Mouse (Mus musculus): ENCODE measurements around the gene Spaca6. TPM values are rescaled to one million over a fixed set of nuclear protein-coding genes. Genes with fewer than 3 reads are reported as not detected.

Spaca6 gene
- polyA plus RNA-seq, 1 experiment from 2014 or later = 18.7 TPM

GRCm38 (mm10) chr17:17829052-17829785 is 2.3 kb downstream of the Spaca6 start:
- WGBS = 3% methylated on average over 6 of the region's 6 CpGs
- no peaks in the 10 kb centered on the region for H3K9me3 ChIP-seq (ENCODE audit: control insufficient read depth, low read length)
- no peak for DNase-seq (ENCODE audit: low spot score)
- H3K4me2 ChIP-seq (replicated peaks) = peak overlapping the region; percentile 73
- H3K4me1 ChIP-seq (replicated peaks; ENCODE audit: control insufficient read depth, insufficient read depth, low read length) = peaks cover 40% of the 10 kb centered on the region
- H3K9ac ChIP-seq = peak overlapping the region; percentile 98
- H3K36me3 ChIP-seq (replicated peaks; ENCODE audit: control insufficient read depth, insufficient read depth) = peaks cover 22% of the 10 kb centered on the region; the same call in 1 of the 2 replicates
- peak overlapping the region; percentile 83 for H3K4me3 ChIP-seq (replicated peaks; ENCODE audit: low read length)
- no peaks in the 10 kb centered on the region for H3K27me3 ChIP-seq (ENCODE audit: control insufficient read depth, insufficient read depth, low read length)
- ATAC-seq (ENCODE audit: low FRiP score) = no peak
- peak overlapping the region; percentile 100 for H3K27ac ChIP-seq

DNA sequence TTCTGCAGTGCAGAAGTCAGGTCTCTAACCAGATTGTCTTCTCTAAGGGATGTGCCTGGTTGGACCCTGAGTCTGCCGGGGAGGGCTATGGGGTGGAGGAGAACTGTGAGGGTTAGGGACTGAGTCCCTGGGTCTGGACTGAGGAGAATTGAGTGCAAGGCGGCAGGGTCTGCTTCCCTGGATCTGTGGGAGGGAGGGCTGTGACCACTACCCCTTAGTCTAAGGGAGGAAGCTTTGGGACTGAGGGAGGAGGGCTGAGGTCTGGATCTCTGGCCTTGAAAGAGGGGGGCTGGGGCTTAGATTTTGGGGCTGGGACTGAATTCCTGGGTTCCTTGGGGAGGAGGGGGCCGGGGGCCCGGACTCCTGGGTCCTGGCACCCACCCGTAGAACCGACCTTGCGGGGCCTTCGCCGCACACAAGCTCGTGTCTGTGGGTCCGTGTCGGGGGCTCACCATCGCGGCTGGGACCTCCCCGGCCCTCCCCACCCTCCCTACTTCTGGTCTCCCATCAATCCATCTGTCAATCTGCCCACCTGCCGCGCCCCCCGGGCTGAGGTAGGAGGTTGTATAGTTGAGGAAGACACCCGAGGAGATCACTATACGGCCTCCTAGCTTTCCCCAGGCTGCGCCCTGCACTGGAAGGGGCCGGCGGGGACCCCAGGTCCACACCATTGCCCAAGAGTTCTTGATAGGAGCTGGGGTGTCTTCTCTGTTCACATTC is 3.0 kb downstream of the Spaca6 start:
- Histone ChIP-seq H3K9ac (peak overlapping the region; percentile 98), H3K4me2 (replicated peaks) (peak overlapping the region; percentile 73), H3K9me3 (ENCODE audit: control insufficient read depth, low read length) (no peaks in the 10 kb centered on the region), H3K27me3 (ENCODE audit: control insufficient read depth, insufficient read depth, low read length) (no peaks in the 10 kb centered on the region), H3K4me3 (replicated peaks; ENCODE audit: low read length) (peak overlapping the region; percentile 83), H3K27ac (peak overlapping the region; percentile 100), H3K36me3 (replicated peaks; ENCODE audit: control insufficient read depth, insufficient read depth) (peaks cover 22% of the 10 kb centered on the region; the same call in 1 of the 2 replicates), H3K4me1 (replicated peaks; ENCODE audit: control insufficient read depth, insufficient read depth, low read length) (peaks cover 47% of the 10 kb centered on the region)
- 56% methylated on average over 17 of the region's 23 CpGs for WGBS
- no peak for ATAC-seq (ENCODE audit: low FRiP score)
- no peak for DNase-seq (ENCODE audit: low spot score)

DNA sequence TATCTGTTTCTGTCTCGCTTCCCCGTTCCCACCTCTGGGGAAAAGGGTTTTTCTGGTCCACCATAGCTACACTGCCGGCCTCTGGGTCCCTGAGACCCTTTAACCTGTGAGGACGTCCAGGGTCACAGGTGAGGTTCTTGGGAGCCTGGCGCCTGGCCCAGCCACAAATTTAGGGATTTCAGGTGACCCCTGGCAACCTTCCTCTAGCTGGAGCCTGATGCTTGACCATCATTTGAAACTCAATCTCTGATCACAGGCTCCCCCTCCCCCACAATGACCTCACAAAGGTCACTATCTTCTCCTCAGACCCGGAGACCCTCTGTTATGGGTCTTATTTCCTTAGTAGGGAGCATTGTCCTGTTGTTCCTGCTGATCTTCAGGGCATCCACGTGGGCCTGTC is 3.8 kb downstream of the Spaca6 start:
- WGBS = 75% methylated on average over 7 of the region's 7 CpGs
- peaks cover 22% of the 10 kb centered on the region; the same call in 1 of the 2 replicates for H3K36me3 ChIP-seq (replicated peaks; ENCODE audit: control insufficient read depth, insufficient read depth)
- no peaks in the 10 kb centered on the region for H3K27me3 ChIP-seq (ENCODE audit: control insufficient read depth, insufficient read depth, low read length)
- ATAC-seq (ENCODE audit: low FRiP score) (no peak), DNase-seq (ENCODE audit: low spot score) (no peak)
- no peak overlapping the region for H3K27ac ChIP-seq
- H3K9ac ChIP-seq = peak overlapping the region; percentile 98
- peak overlapping the region; percentile 83 for H3K4me3 ChIP-seq (replicated peaks; ENCODE audit: low read length)
- H3K4me2 ChIP-seq (replicated peaks) = peak overlapping the region; percentile 73
- H3K4me1 ChIP-seq (replicated peaks; ENCODE audit: control insufficient read depth, insufficient read depth, low read length) = peaks cover 51% of the 10 kb centered on the region
- no peaks in the 10 kb centered on the region for H3K9me3 ChIP-seq (ENCODE audit: control insufficient read depth, low read length)

GRCm38 (mm10) chr17:17834896-17835295 is 7.9 kb downstream of the Spaca6 start:
- 13% methylated on average over 1 of the region's 1 CpGs for WGBS
- Histone ChIP-seq H3K27me3 (ENCODE audit: control insufficient read depth, insufficient read depth, low read length) (no peaks in the 10 kb centered on the region), H3K4me2 (replicated peaks) (no peak overlapping the region), H3K36me3 (replicated peaks; ENCODE audit: control insufficient read depth, insufficient read depth) (peaks cover 34% of the 10 kb centered on the region; the same call in 1 of the 2 replicates), H3K4me3 (replicated peaks; ENCODE audit: low read length) (no peak overlapping the region), H3K27ac (no peak overlapping the region), H3K9me3 (ENCODE audit: control insufficient read depth, low read length) (no peaks in the 10 kb centered on the region), H3K9ac (no peak overlapping the region), H3K4me1 (replicated peaks; ENCODE audit: control insufficient read depth, insufficient read depth, low read length) (peaks cover 75% of the 10 kb centered on the region)
- DNase-seq (ENCODE audit: low spot score) (no peak), ATAC-seq (ENCODE audit: low FRiP score) (no peak)

GRCm38 (mm10) chr17:17836101-17836500 is 9.1 kb downstream of the Spaca6 start:
- Histone ChIP-seq H3K36me3 (replicated peaks; ENCODE audit: control insufficient read depth, insufficient read depth) (peaks cover 42% of the 10 kb centered on the region), H3K27me3 (ENCODE audit: control insufficient read depth, insufficient read depth, low read length) (no peaks in the 10 kb centered on the region), H3K9ac (no peak overlapping the region), H3K4me2 (replicated peaks) (no peak overlapping the region), H3K4me3 (replicated peaks; ENCODE audit: low read length) (no peak overlapping the region), H3K27ac (no peak overlapping the region), H3K9me3 (ENCODE audit: control insufficient read depth, low read length) (no peaks in the 10 kb centered on the region), H3K4me1 (replicated peaks; ENCODE audit: control insufficient read depth, insufficient read depth, low read length) (peaks cover 63% of the 10 kb centered on the region)
- WGBS = 80% methylated on average over 5 of the region's 5 CpGs
- DNase-seq (ENCODE audit: low spot score) = no peak
- no peak for ATAC-seq (ENCODE audit: low FRiP score)

DNA sequence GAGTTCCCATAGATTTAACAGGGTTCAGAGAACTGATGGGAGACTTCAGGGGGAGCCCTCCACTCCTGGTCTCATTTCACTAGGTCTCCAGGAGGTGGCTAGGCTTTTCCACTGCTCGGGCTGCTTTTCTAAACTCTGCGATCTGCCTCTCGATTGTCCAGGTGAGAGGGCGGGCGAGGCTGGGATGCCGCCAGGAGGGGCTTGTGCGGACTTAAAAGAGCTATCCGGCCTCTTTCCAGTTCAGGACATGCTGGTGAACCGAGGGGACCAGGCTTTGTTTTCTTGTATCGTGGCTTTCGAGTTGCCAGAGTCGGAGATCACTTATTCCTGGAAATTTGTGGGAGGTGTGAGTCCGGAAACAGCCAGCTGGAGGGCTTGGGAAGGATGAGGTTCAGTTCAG is 10.5 kb downstream of the Spaca6 start:
- H3K27me3 ChIP-seq (ENCODE audit: control insufficient read depth, insufficient read depth, low read length) = no peaks in the 10 kb centered on the region

GRCm38 (mm10) chr17:17837919-17838701 is 11.2 kb downstream of the Spaca6 start:
- H3K4me2 ChIP-seq (replicated peaks) = peak overlapping the region; percentile 72
- H3K36me3 ChIP-seq (replicated peaks; ENCODE audit: control insufficient read depth, insufficient read depth) = peaks cover 40% of the 10 kb centered on the region
- peak overlapping the region; percentile 37 for H3K4me3 ChIP-seq (replicated peaks; ENCODE audit: low read length)
- H3K27me3 ChIP-seq (ENCODE audit: control insufficient read depth, insufficient read depth, low read length) = no peaks in the 10 kb centered on the region
- DNase-seq (ENCODE audit: low spot score) (peak; percentile 91), ATAC-seq (ENCODE audit: low FRiP score) (peak; percentile 97)
- under 1% methylated on average over 43 of the region's 43 CpGs for whole genome bisulfite sequencing
- peaks cover 45% of the 10 kb centered on the region for H3K4me1 ChIP-seq (replicated peaks; ENCODE audit: control insufficient read depth, insufficient read depth, low read length)
- H3K9ac ChIP-seq = peak overlapping the region; percentile 63
- no peaks in the 10 kb centered on the region for H3K9me3 ChIP-seq (ENCODE audit: control insufficient read depth, low read length)
- peak overlapping the region; percentile 84 for H3K27ac ChIP-seq

More for the DNA sequence above, 10.5 kb downstream of the Spaca6 start:
- H3K4me3 ChIP-seq (replicated peaks; ENCODE audit: low read length) = peak overlapping the region; percentile 37
- peaks cover 39% of the 10 kb centered on the region for H3K36me3 ChIP-seq (replicated peaks; ENCODE audit: control insufficient read depth, insufficient read depth)
- ATAC-seq (ENCODE audit: low FRiP score) = no peak; the same call in 1 of the 2 replicates
- peak overlapping the region; percentile 84 for H3K27ac ChIP-seq
- peak overlapping the region; percentile 63 for H3K9ac ChIP-seq
- 7% methylated on average over 13 of the region's 13 CpGs for WGBS
- no peaks in the 10 kb centered on the region for H3K9me3 ChIP-seq (ENCODE audit: control insufficient read depth, low read length)
- peaks cover 52% of the 10 kb centered on the region for H3K4me1 ChIP-seq (replicated peaks; ENCODE audit: control insufficient read depth, insufficient read depth, low read length)
- peak; percentile 38 for DNase-seq (ENCODE audit: low spot score)
- H3K4me2 ChIP-seq (replicated peaks) = peak overlapping the region; percentile 72

DNA sequence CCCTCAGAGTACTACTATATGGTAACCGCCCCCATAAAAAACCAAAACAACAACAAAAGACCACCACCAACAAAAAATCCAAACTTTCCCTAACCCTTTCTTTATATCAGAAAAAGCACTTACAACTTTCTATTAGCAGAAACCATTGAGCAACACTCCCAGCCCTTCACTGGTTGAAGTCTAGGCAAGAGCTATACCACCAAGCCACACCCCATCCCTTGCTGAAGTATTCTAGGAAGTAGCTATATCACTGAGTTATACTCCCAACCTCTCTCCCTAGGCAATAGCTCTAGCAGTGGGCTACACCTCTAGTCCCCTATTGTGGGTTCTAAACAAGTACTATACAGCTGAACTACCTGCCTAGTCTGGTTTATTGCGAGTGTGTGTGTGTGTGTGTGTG is 12.3 kb downstream of the Spaca6 start:
- Histone ChIP-seq H3K36me3 (replicated peaks; ENCODE audit: control insufficient read depth, insufficient read depth) (peaks cover 32% of the 10 kb centered on the region), H3K27ac (no peak overlapping the region), H3K4me1 (replicated peaks; ENCODE audit: control insufficient read depth, insufficient read depth, low read length) (peaks cover 36% of the 10 kb centered on the region), H3K9ac (peak overlapping the region; percentile 63; the same call in 1 of the 2 replicates), H3K4me2 (replicated peaks) (peak overlapping the region; percentile 72; the same call in 1 of the 2 replicates), H3K4me3 (replicated peaks; ENCODE audit: low read length) (no peak overlapping the region), H3K9me3 (ENCODE audit: control insufficient read depth, low read length) (no peaks in the 10 kb centered on the region), H3K27me3 (ENCODE audit: control insufficient read depth, insufficient read depth, low read length) (no peaks in the 10 kb centered on the region)
- WGBS = 91% methylated on average over 2 of the region's 2 CpGs
- DNase-seq (ENCODE audit: low spot score) (no peak), ATAC-seq (ENCODE audit: low FRiP score) (no peak)

DNA sequence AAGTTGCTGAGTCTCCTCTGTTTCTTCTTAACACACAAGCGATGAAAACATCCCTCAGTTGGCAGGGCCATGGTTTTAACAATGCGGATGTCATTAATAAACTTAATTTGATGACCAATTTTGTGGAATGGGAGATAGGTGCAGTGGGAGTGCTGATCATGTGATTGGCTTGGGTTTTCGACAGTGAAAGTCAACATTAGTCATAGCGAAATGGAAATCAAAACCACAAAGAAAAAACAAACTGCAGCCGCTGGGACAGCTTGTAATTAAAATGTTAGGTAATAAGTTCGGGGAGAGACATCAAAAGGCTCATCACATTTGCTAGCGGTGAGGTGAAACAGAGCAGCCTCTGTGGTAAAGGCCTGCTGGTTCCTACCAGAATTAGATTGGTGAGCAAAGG is 13.8 kb downstream of the Spaca6 start:
- H3K9me3 ChIP-seq (ENCODE audit: control insufficient read depth, low read length) = no peaks in the 10 kb centered on the region
- H3K4me2 ChIP-seq (replicated peaks) = no peak overlapping the region
- ATAC-seq (ENCODE audit: low FRiP score) = no peak
- 90% methylated on average over 7 of the region's 7 CpGs for WGBS
- H3K4me3 ChIP-seq (replicated peaks; ENCODE audit: low read length) = no peak overlapping the region
- peaks cover 25% of the 10 kb centered on the region for H3K4me1 ChIP-seq (replicated peaks; ENCODE audit: control insufficient read depth, insufficient read depth, low read length)
- no peak for DNase-seq (ENCODE audit: low spot score)
- H3K27me3 ChIP-seq (ENCODE audit: control insufficient read depth, insufficient read depth, low read length) = no peaks in the 10 kb centered on the region
- no peak overlapping the region for H3K9ac ChIP-seq
- no peak overlapping the region for H3K27ac ChIP-seq
- peaks cover 32% of the 10 kb centered on the region for H3K36me3 ChIP-seq (replicated peaks; ENCODE audit: control insufficient read depth, insufficient read depth)
